Mouse (Mus musculus): ENCODE data around the gene Ppp4r3b.
A peak's percentile ranks its signal among the peaks of the same experiment; 100 is the strongest.

Gene Ppp4r3b

DNA sequence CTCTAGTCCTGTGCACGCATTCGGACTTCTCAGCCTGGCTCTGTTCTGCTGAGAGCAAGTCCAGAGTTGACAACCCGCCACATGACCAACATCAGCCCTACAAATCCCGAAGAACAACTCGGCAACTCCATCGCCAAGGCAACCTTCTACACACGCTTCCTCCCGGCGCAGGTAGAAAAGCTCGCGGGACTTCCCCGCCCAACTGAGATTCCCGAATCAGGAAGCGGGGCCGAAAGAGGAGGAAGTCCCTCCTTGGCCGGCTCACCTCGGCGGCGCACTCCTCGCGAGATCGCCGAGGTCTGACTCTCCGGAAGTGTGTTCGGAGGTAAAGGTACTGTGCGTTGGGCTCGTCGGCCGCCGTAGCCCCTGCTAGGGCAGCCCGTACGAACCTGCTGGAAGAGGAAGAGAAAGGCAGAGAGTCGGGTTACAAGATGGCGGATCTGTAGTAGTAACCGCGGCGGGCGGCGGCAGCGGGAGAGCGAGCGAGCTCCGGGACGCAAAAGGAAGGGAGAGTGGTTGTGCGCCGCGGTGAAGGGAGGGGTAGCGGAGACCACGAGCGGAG, at the start of gene Ppp4r3b:
Ppp4r3b (plus strand) TSS at position 328 of the 562 bp plus-strand sequence.
- DNase-seq = peak; percentile 98 to 99

- peak in 1 of 2 experiments; percentile 3 for DNase-seq
These were observed 42.8 kb upstream of the Ppp4r3b start for GRCm38 (mm10) chr11:29129862-29130384.

GRCm38 (mm10) chr11:29130385-29131355, 42.0 kb upstream of the Ppp4r3b start, which contains the start of gene Pnpt1:
Gene Pnpt1, plus strand, starts transcription at chr11:29130744.
- DNase-seq = peak; percentile 78 to 81

DNA sequence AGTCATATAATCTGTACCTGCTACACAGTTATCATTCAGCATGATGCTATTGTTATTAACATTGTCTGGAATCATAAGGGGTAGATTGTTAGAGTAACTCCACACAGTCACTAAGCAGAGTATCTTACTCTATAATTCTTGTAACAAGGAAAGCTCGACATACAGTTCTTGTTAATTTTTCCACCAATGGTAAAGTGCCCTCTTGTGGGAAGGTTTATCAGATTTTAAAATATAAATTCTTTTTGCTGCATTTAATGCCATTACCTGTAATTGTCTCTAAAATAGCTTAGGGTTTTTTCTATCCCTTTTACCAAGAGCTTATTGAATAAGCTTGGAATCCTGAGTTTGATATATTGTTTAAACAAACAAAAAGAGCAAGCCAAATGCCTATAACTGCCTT, 32.0 kb upstream of the Ppp4r3b start:
- DNase-seq = no peak

DNA sequence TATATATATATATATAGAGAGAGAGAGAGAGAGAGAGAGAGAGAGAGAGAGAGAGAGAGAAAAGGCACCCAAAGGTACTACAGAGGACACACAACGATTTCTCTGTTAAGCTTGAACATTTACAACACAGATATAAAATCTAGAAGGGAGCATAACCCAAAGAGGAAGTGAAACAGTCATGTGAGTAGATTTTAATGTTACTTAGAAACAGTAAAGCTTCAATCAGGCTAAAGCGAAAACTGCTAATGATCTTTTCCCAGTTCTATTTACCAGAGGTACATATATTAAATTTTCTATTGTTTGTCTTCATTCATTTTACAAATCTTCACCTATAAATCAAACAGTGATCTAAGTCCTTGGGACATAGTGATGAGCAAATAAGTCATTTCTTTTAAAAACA, 23.8 kb upstream of the Ppp4r3b start:
- no peak for DNase-seq

DNA sequence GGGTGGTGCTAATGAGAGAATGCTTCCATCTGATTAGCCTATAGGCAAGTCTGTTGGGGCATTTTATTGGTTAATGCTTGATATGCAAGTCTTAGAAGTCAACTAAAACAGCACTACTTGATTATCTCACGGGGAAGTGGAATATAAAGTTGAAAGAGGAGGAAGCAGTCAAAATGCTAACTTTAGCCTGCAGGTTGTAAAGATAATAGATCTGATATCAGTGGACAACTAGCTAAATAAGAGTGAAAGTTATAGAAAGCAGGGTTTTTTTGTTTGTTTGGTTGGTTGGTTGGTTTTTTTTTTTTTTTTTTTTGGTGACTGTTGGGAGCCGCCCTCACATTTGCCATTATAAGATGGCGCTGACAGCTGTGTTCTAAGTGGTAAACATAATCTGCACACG, 9.1 kb upstream of the Ppp4r3b start:
- no peak for DNase-seq

GRCm38 (mm10) chr11:29171959-29172391, 715 bp upstream of the Ppp4r3b start:
- DNase-seq = peak; percentile 36 to 52

DNA sequence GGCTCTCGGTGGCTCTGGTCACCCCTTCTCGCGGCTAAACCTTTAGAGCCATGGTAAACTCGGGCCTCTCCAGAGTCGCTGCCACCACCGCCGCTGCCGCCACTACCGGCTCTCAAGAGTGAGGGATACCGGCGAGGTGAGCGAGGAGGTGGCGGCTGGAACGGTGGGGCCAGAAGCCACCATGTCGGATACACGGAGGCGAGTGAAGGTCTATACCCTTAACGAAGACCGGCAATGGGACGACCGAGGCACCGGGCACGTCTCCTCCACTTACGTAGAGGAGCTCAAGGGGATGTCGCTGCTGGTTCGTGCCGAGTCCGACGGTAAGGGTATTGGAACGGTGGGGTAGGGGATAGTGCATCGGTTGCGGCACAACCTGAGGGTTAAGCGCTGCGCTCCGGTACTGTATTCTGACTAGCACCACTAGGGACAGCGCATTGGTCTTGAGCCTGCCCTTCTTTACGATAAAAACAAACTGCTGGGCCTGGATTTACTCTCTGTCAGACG, 488 bp downstream of the Ppp4r3b start:
- no peak for DNase-seq

- no peak for DNase-seq
These were observed 1.2 kb downstream of the Ppp4r3b start for GRCm38 (mm10) chr11:29173706-29174436.

GRCm38 (mm10) chr11:29179319-29179718, 6.6 kb downstream of the Ppp4r3b start:
- no peak for DNase-seq

DNA sequence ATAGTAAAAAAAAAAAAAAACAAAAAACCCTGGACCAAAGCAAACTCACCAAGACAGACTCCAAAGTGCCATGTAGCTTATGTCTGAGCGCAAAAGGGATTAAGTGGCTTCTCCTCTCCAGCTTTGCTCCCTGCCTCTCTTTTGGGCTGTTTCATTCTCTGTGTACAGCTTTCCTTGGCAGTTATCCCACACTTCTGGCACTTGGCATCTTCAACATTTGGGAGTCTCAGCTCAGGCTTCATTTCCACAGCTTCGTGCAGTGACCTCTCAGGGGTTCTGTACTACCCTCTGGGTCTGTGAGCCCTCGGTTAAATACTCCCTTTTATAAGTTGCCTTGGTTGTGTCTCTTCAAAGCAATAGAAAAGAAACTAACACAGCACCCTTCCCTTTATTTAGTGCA, 8.0 kb downstream of the Ppp4r3b start:
- DNase-seq = no peak

DNA sequence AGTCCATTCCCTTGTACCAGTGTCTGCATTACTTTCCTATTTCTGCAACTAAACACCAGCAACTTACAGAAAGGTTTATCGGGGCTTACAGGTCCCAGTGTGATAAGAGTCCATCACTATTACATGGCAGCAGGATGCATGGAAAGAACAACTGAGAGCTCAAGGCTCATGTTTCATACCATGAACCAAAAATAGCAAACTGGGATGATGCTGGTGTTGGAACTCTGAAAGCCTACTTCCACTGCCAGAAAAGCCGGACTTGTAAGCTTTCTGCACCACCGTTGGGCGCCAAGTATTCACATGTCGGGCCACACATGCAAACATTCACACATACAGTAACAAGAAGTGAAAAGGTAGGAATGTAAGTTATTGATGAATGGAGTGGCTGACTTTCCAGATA, 9.1 kb downstream of the Ppp4r3b start:
- no peak for DNase-seq

DNA sequence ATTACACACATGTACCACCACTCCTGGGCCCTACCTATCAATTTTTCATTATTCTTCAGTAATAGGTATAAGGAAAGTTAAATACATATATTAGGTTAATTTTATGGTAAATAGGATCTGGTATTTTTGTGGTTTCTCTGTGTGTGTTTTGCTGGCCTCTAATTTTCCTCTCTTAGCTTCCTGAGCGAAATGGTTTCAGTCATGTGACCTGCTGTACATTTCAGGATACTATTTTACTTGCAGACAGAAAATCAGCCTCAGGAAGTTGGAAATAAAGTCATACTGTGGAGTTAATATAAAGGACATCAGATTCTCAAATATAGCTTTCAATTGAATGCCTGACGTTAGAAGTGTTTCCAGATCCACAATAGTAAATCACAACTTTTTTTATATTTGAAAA, 16.3 kb downstream of the Ppp4r3b start:
- no peak for DNase-seq

- no peak for DNase-seq
These were observed 31.0 kb downstream of the Ppp4r3b start for GRCm38 (mm10) chr11:29203653-29204052.

GRCm38 (mm10) chr11:29209774-29210173, 37.1 kb downstream of the Ppp4r3b start:
- no peak for DNase-seq

GRCm38 (mm10) chr11:29216196-29216595, 43.5 kb downstream of the Ppp4r3b start:
- DNase-seq = no peak

DNA sequence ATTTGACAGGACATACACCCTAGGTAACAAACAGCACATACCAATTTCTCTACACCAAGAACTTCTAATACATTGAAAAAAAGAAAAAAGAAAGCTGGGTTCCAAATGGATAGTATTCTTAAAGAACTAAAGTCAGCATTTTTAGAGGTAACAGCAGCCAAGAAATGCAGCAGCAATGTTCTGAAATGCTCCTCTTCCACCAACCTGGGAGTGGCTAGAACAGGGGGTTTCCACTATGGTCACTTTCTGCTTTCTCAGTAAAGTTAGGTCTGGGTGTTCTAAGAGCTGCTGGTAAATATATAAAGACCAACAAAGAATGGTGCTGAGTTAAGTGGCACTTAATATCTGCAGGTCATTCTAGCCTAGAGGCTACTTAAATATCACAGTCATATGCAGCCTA, 46.4 kb downstream of the Ppp4r3b start:
- no peak for DNase-seq

DNA sequence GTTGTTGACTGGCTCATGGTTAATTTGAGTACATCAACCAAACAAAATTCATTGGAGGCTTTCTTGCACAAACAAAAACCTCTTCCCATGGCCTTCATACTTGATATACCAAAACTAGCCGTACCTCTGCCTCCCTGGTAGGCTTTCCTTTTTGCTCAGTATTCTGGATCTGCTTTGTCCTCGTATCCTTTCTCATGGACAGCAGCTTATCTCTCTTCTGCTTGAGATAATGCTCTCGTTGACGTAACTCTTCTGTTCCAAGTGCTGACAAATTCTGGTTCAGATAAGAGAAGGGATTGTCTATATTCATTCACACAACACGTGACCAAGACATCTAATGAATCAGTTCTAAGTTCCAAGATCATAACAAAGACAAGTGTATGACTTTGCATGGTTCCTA, 49.6 kb downstream of the Ppp4r3b start:
- no peak for DNase-seq

DNA sequence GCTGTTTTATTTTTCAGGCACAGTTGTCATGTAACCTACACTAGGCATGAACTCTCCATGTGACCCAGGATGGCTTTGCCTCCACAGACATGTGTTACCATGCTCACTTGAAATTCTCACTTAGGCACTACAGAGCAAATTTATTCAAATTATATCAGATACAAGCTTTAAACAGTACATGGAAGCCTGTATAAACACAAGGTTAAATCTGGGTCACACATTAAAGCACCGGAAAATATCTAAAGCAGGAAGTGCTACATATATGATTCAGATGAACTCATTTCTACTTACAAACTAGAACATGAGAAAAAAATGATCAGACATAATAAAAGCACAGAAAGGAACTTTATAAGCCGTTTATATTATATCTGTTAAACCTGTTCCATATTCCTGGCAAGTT, 52.1 kb downstream of the Ppp4r3b start:
- no peak for DNase-seq

DNA sequence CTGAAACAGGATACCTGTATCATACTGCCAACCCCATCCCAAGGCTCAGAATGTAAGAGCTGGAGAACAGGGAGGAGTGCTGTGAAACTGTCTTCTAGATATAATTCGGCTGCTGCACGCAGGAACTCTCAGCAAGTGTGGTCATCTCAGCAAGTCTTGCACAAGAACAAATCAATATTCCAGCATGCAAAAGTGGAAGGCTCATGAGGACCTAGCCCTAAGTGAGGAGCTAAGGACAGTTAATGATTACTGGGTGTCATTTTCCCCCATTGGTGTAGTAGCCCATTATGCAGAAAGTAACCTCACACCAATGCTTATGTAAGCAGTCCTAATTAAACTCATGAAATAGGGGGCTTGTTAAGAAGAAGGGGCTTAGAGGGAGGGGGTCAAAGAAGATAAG, 56.3 kb downstream of the Ppp4r3b start:
- DNase-seq = no peak

DNA sequence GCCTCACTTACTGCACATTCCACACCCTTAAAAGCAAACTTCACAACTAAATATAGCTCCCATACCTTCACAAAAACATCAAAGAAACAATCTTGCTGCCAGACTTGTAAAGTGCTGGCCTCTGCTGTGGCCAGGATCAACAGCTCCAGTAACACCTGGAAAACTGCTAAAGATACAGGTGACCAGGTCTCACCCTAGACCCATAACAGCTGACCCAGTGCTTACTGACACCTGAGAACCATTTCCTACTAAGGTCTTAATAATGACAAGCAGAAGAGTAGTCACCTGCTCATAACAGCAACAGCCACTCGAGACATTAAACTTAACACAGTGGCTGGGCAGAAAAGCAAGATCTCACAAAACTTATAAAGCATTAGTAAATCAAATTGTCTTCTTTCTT, 60.9 kb downstream of the Ppp4r3b start:
- DNase-seq = no peak

DNA sequence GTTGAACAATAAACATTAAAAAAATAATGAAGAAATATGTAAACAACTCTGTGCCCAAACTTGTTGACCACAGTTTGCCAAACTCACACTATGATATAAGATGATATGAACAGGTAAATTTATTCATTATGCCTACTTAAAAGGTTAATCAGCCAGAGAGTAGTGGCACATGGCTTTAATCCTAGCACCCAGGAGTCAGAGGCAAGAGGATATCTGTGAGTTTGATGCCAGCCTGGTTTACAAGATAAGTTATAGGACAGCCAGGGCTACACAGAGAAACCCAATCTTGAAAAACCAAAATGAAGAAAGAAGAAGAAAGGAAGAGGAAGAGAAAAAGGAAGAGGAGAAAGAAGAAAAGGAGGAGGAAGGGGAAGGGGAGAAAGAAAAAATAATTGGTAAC, 64.7 kb downstream of the Ppp4r3b start:
- no peak for DNase-seq

DNA sequence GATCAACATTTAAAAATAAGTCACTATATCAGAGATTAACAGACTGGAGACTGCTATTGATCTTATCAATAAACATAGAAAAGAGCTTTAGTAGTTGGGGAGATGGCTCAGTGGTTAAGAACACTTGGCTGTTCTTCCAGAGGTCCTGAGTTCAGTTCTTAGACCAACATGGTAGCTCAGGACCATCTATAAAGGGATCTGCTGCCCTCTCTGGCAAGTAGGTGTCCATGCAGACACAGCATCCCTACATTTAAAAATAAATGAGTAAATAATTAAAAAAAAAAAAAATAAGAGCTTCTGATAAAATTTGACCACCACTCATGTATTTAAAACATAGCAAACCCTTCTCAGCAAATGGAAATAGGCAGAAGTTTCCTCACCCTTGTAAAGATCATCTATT, 65.4 kb downstream of the Ppp4r3b start:
- no peak for DNase-seq
